Mouse (Mus musculus) testis, adult 2 months (tissue): Measurements from ENCODE around the gene Pip5k1a.
A peak's percentile ranks its signal among the peaks of the same experiment; 100 is the strongest.

Experiments used
- CTCF ChIP-seq: fragments of 200-500 bp; IDR thresholded peaks from 2 replicates; pipeline ENCODE4 v1.5.1; 2012; ENCODE audit warnings: low read depth, mild to moderate bottlenecking, inconsistent platforms, low read length, moderate library complexity; ENCODE audit not compliant: control insufficient read depth, insufficient read depth, insufficient replicate concordance
- POLR2A ChIP-seq: fragments of 200-500 bp; IDR thresholded peaks from 2 replicates; pipeline ENCODE4 v1.6.1; 2012; ENCODE audit warnings: low read depth, mild to moderate bottlenecking, inconsistent platforms, low read length, moderate library complexity; ENCODE audit not compliant: control insufficient read depth

GRCm38 (mm10) chr3:95053701-95054100 lies 53.0 kb downstream of the Pip5k1a start:
- TF ChIP-seq CTCF (peak; percentile 19; the same call in 1 of the 2 replicates), POLR2A (no peak)
